Mouse (Mus musculus) lung, embryonic 14.5 days (tissue): ENCODE measurements around the gene Tmprss5. TPM values are rescaled to one million over a fixed set of nuclear protein-coding genes. Genes with fewer than 3 reads are reported as not detected.

Experiments
- ATAC-seq: fragments of 200-750 bp; cut with Nextera tagmentation; 2 replicates; pipeline ENCODE4 v1.8.0; 2017; ENCODE audit warnings: mild to moderate bottlenecking, moderate TSS enrichment, moderate library complexity; ENCODE audit not compliant: insufficient read depth
- DNase-seq: peaks from one replicate; pipeline ENCODE4 v3.0.0-alpha.2; 2015
- H3K27ac ChIP-seq: fragments of 300-500 bp; sonication (generic); 2 replicates; pipeline ENCODE4 v1.5.1; 2014; ENCODE audit warnings: low read depth, mild to moderate bottlenecking, moderate library complexity
- H3K27me3 ChIP-seq: fragments of 300-500 bp; sonication (generic); 2 replicates; pipeline ENCODE4 v1.6.1; 2014; ENCODE audit warnings: low read length, control low read depth; ENCODE audit not compliant: insufficient read depth
- H3K36me3 ChIP-seq: fragments of 300-500 bp; sonication (generic); 2 replicates; pipeline ENCODE4 v1.6.1; 2014; ENCODE audit warnings: control low read depth; ENCODE audit not compliant: insufficient read depth
- H3K4me1 ChIP-seq: fragments of 300-500 bp; sonication (generic); 2 replicates; pipeline ENCODE4 v1.6.1; 2014; ENCODE audit warnings: antibody characterized with exemption, control low read depth; ENCODE audit not compliant: insufficient read depth
- H3K4me2 ChIP-seq: fragments of 300-500 bp; sonication (generic); 2 replicates; pipeline ENCODE4 v1.6.1; 2014; ENCODE audit warnings: mild to moderate bottlenecking
- H3K4me3 ChIP-seq: fragments of 300-500 bp; sonication (generic); 2 replicates; pipeline ENCODE4 v1.5.1; 2014; ENCODE audit warnings: low read depth, low read length
- H3K9ac ChIP-seq: fragments of 300-500 bp; sonication (generic); 2 replicates; pipeline ENCODE4 v1.6.1; 2014
- H3K9me3 ChIP-seq: fragments of 300-500 bp; sonication (generic); 2 replicates; pipeline ENCODE4 v1.6.1; 2016; ENCODE audit warnings: low read depth, low read length, control low read depth
- CTCF ChIP-seq: IDR thresholded peaks from 2 replicates; pipeline ENCODE4 v1.5.1; 2016; ENCODE audit warnings: antibody characterized with exemption, low read depth
- WGBS: fragments of 180-500 bp; shearing (Covaris S2); extraction: QIAGEN DNeasy Blood & Tissue Kit; methylation state at CpG from one replicate; pipeline ENCODE4 v1.1.7; 2014; 5-methylcytosine and 5-hydroxymethylcytosine counted together
- polyA plus RNA-seq: library from polyadenylated mRNA; unstranded; fragments of >200 nt; fragmentation: Nextera tagmentation; extraction: Ambion mirVana; gene quantifications from 2 replicates; pipeline ENCODE4 v1.2.1, GENCODE M21; 2014

The Tmprss5 gene
- polyA plus RNA-seq, 1 experiment from 2014 or later: 0.34 TPM

GRCm38 (mm10) chr9:49081561-49081960, 501 bp downstream of the Tmprss5 start:
- Histone ChIP-seq H3K27ac (no peak overlapping the region), H3K4me1 (no peaks in the 10 kb centered on the region), H3K9ac (no peak overlapping the region), H3K27me3 (no peaks in the 10 kb centered on the region), H3K4me2 (no peak overlapping the region), H3K4me3 (no peak overlapping the region), H3K9me3 (no peaks in the 10 kb centered on the region), H3K36me3 (peaks cover 39% of the 10 kb centered on the region)
- WGBS: 6% methylated on average over 4 of the region's 4 CpGs
- TF ChIP-seq CTCF: peak; percentile 83
- ATAC-seq: peak; percentile 35; the same call in 1 of the 2 replicates
- DNase-seq: peak; percentile 87

GRCm38 (mm10) chr9:49087317-49087716, 6.3 kb downstream of the Tmprss5 start:
- H3K27me3 ChIP-seq: no peaks in the 10 kb centered on the region
- H3K27ac ChIP-seq: no peak overlapping the region
- H3K4me3 ChIP-seq: no peak overlapping the region
- no peaks in the 10 kb centered on the region for H3K36me3 ChIP-seq
- ATAC-seq (no peak), DNase-seq (no peak)
- no peaks in the 10 kb centered on the region for H3K9me3 ChIP-seq
- TF ChIP-seq CTCF: no peak
- H3K4me2 ChIP-seq: no peak overlapping the region
- 59% methylated on average over 11 of the region's 11 CpGs for WGBS
- H3K9ac ChIP-seq: no peak overlapping the region
- no peaks in the 10 kb centered on the region for H3K4me1 ChIP-seq

- no peak for ATAC-seq
- Histone ChIP-seq H3K9ac (no peak overlapping the region), H3K36me3 (no peaks in the 10 kb centered on the region), H3K27me3 (no peaks in the 10 kb centered on the region), H3K4me3 (no peak overlapping the region), H3K4me2 (no peak overlapping the region), H3K27ac (no peak overlapping the region), H3K9me3 (no peaks in the 10 kb centered on the region), H3K4me1 (no peaks in the 10 kb centered on the region)
- DNase-seq: no peak
- TF ChIP-seq CTCF: no peak
- 96% methylated on average over 3 of the region's 3 CpGs for WGBS
Observed at GRCm38 (mm10) chr9:49098871-49099270, 17.8 kb downstream of the Tmprss5 start.

GRCm38 (mm10) chr9:49102328-49102727, 21.3 kb downstream of the Tmprss5 start:
- H3K36me3 ChIP-seq: no peaks in the 10 kb centered on the region
- no peak overlapping the region for H3K4me2 ChIP-seq
- ATAC-seq (peak; percentile 95; the same call in 1 of the 2 replicates), DNase-seq (peak; percentile 78)
- no peaks in the 10 kb centered on the region for H3K27me3 ChIP-seq
- H3K4me3 ChIP-seq: no peak overlapping the region
- WGBS: 14% methylated on average over 1 of the region's 1 CpGs
- H3K9me3 ChIP-seq: no peaks in the 10 kb centered on the region
- no peak for TF ChIP-seq CTCF
- no peak overlapping the region for H3K27ac ChIP-seq
- no peaks in the 10 kb centered on the region for H3K4me1 ChIP-seq
- H3K9ac ChIP-seq: no peak overlapping the region

DNA sequence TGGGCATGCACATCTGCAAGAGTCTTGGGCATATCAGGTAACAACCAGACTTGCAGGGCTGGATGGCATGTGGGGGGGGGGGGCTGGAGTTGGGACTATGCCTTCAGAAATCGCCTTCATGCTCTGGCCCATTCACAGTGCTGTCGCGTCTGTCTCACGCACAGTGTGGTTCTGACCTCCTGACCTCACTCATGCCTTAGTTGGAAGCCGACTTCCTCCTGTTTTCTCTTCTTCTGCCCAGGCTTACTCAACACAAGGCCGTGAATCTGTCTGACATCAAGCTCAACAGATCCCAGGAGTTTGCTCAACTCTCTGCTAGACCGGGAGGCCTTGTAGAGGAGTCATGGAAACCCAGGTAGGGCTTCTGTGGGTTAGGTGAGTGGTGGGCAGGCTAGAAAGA, 28.0 kb downstream of the Tmprss5 start:
- peaks cover 12% of the 10 kb centered on the region; the same call in 1 of the 2 replicates for H3K4me1 ChIP-seq
- H3K36me3 ChIP-seq: no peaks in the 10 kb centered on the region
- TF ChIP-seq CTCF: no peak
- H3K27me3 ChIP-seq: no peaks in the 10 kb centered on the region
- no peak overlapping the region for H3K4me3 ChIP-seq
- H3K4me2 ChIP-seq: no peak overlapping the region
- no peaks in the 10 kb centered on the region for H3K9me3 ChIP-seq
- H3K9ac ChIP-seq: no peak overlapping the region
- peak overlapping the region; percentile 85; the same call in 1 of the 2 replicates for H3K27ac ChIP-seq
- ATAC-seq (no peak), DNase-seq (no peak)
- 52% methylated on average over 7 of the region's 7 CpGs for WGBS

GRCm38 (mm10) chr9:49110476-49111220, 29.6 kb downstream of the Tmprss5 start:
- 31% methylated on average over 6 of the region's 6 CpGs for WGBS
- H3K4me2 ChIP-seq: no peak overlapping the region
- peak; percentile 95 for DNase-seq
- H3K4me1 ChIP-seq: peaks cover 12% of the 10 kb centered on the region; the same call in 1 of the 2 replicates
- no peak overlapping the region for H3K4me3 ChIP-seq
- H3K36me3 ChIP-seq: no peaks in the 10 kb centered on the region
- ATAC-seq: peak; percentile 91
- H3K27me3 ChIP-seq: no peaks in the 10 kb centered on the region
- H3K9me3 ChIP-seq: no peaks in the 10 kb centered on the region
- H3K9ac ChIP-seq: no peak overlapping the region
- H3K27ac ChIP-seq: peak overlapping the region; percentile 85
- no peak; the same call in 1 of the 2 replicates for TF ChIP-seq CTCF

DNA sequence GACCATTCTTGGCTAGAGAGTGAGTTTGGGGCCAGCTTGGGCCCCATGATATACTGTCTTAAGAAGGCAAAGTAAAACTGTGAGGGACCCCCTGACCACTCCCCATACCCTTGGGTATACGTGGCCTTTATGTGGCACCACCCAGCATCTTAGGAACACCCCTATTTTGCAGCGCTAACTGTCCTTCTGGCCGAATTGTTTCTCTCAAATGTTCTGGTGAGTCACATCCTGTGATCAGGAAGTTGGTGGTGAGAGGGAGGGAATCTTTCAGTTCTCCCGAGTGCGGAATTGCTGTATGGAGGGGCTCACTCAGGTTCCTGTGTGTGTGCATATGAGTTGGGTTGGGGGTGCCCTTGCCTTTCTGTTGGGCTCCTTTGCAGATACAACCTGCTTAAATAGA, 30.2 kb downstream of the Tmprss5 start:
- peak; percentile 19 for DNase-seq
- Histone ChIP-seq H3K9ac (no peak overlapping the region), H3K4me3 (no peak overlapping the region), H3K4me1 (peaks cover 12% of the 10 kb centered on the region; the same call in 1 of the 2 replicates), H3K36me3 (no peaks in the 10 kb centered on the region), H3K27me3 (no peaks in the 10 kb centered on the region), H3K27ac (peak overlapping the region; percentile 85), H3K9me3 (no peaks in the 10 kb centered on the region), H3K4me2 (no peak overlapping the region)
- ATAC-seq: peak; percentile 7; the same call in 1 of the 2 replicates
- WGBS: 59% methylated on average over 5 of the region's 5 CpGs
- no peak for TF ChIP-seq CTCF
